Mouse (Mus musculus) embryonic facial prominence, embryonic 14.5 days (tissue): ENCODE results near the gene Zcrb1. TPM values are rescaled to one million over a fixed set of nuclear protein-coding genes. Genes with fewer than 3 reads are reported as not detected.

Source experiments
- ATAC-seq: fragments of 200-750 bp; cut with Nextera tagmentation; 2 replicates; pipeline ENCODE4 v1.8.0; 2017; ENCODE audit warnings: low read depth, moderate number of reproducible peaks, moderate TSS enrichment
- DNase-seq: peaks from one replicate; pipeline ENCODE4 v3.0.0-alpha.2; 2015; ENCODE audit warnings: low spot score
- H3K27ac ChIP-seq: fragments of 300-500 bp; sonication (generic); replicated peaks from 2 replicates; pipeline ENCODE4 v1.5.1; 2014; ENCODE audit warnings: low read depth, mild to moderate bottlenecking, low read length, moderate library complexity
- H3K27me3 ChIP-seq: fragments of 300-500 bp; sonication (generic); replicated peaks from 2 replicates; pipeline ENCODE4 v1.6.1; 2014; ENCODE audit warnings: low read length; ENCODE audit not compliant: control insufficient read depth, insufficient read depth
- H3K36me3 ChIP-seq: fragments of 300-500 bp; sonication (generic); 2 replicates; pipeline ENCODE4 v1.6.1; 2014; ENCODE audit warnings: low read length, mixed read lengths; ENCODE audit not compliant: control insufficient read depth, insufficient read depth
- H3K4me1 ChIP-seq: fragments of 300-500 bp; sonication (generic); 2 replicates; pipeline ENCODE4 v1.6.1; 2014; ENCODE audit warnings: antibody characterized with exemption, low read length; ENCODE audit not compliant: control insufficient read depth, insufficient read depth
- H3K4me2 ChIP-seq: fragments of 300-500 bp; sonication (generic); 2 replicates; pipeline ENCODE4 v1.6.1; 2014; ENCODE audit warnings: low read depth, mild to moderate bottlenecking, low read length, moderate library complexity, mixed read lengths
- H3K4me3 ChIP-seq: fragments of 300-500 bp; sonication (generic); 2 replicates; pipeline ENCODE4 v1.5.1; 2014; ENCODE audit warnings: low read depth, mild to moderate bottlenecking, low read length
- H3K9ac ChIP-seq: fragments of 300-500 bp; sonication (generic); 2 replicates; pipeline ENCODE4 v1.6.1; 2014; ENCODE audit warnings: low read depth, mild to moderate bottlenecking, low read length, moderate library complexity, mixed read lengths
- H3K9me3 ChIP-seq: fragments of 300-500 bp; sonication (generic); 2 replicates; pipeline ENCODE4 v1.6.1; 2016; ENCODE audit warnings: low read length; ENCODE audit not compliant: control insufficient read depth
- WGBS: fragments of 180-500 bp; shearing (Covaris S2); extraction: QIAGEN DNeasy Blood & Tissue Kit; methylation state at CpG from one replicate; pipeline ENCODE4 v1.1.7; 2014; 5-methylcytosine and 5-hydroxymethylcytosine counted together
- polyA plus RNA-seq: library from polyadenylated mRNA; unstranded; fragments of >200 nt; fragmentation: Nextera tagmentation; extraction: Ambion mirVana; gene quantifications from 2 replicates; pipeline ENCODE4 v1.2.1, GENCODE M21; 2014

Gene Zcrb1
- polyA plus RNA-seq, 1 experiment from 2014 or later = 112 TPM

DNA sequence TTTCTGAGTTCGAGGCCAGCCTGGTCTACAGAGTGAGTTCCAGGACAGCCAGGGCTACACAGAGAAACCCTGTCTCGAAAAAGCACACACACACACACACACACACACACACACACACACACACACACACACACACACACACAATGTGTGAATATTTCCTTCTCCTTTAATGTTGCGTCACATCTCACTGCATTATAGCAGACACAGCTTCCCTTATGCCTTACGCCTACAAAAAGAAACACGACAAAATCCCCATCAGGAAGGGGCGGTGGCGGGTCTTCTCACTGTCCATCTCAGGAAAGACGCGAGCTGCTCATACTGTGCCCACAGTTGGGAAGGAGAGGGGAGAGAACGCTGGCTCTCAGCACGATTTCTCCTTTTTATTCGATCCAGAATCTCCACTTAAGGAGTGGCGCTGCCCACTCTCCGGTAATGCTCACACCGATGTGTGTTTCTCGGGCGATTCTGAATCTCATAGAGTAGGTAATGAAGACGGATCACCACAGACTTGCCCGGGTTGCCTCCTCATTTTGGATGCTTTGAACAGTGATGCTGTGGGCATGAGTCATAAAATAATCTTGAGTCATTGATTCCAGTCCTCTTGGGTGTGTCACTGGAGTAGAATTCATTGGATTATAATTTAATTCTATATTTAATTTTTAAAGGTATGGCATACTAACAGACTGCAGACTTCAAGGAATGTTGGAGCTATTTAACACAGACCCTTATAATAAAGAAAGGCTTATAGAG, 39.6 kb downstream of the Zcrb1 start:
- H3K9ac ChIP-seq = no peak overlapping the region
- H3K27me3 ChIP-seq = no peaks in the 10 kb centered on the region
- 93% methylated on average over 18 of the region's 19 CpGs for WGBS
- no peaks in the 10 kb centered on the region for H3K36me3 ChIP-seq
- H3K9me3 ChIP-seq = no peaks in the 10 kb centered on the region
- no peak overlapping the region for H3K4me3 ChIP-seq
- DNase-seq (no peak), ATAC-seq (no peak)
- H3K27ac ChIP-seq = no peak overlapping the region
- no peak overlapping the region for H3K4me2 ChIP-seq
- H3K4me1 ChIP-seq = no peaks in the 10 kb centered on the region

DNA sequence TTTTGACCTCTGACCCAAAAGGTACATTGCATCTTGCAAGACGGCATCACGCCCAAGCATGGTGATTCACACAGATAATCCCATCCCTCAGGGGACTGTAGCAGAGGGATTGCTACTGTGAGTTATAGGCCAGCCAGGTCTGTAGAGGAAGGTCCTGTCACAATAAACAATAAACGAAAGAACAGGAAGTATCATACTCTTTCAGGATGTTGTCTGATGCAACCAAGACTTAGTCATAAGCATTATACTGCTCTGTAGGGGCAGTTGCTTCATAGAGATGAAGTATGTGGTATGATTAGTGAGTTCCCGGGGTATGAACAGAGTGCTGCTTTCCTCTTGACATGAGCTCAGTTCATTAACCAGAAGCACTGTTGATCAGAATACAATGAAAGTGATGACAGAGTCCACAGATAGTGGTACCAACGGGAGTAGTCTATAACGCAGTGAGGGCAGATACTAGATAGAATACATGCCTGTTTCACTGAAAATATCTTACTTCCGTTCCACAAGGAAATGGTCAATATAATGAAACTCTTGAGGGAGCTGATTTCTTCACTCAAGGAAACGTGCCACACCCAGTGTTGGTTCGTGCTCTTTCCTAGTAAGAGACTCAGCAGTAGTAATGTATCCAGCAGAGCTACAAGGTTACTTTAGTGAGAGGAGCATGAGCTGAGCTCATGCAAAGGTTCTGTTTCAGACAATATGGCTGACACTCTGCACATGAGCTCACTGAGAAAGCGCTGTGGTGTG, 57.3 kb downstream of the Zcrb1 start:
- Histone ChIP-seq H3K9me3 (no peaks in the 10 kb centered on the region), H3K27ac (no peak overlapping the region), H3K4me2 (no peak overlapping the region), H3K36me3 (no peaks in the 10 kb centered on the region), H3K4me3 (no peak overlapping the region), H3K9ac (no peak overlapping the region), H3K27me3 (no peaks in the 10 kb centered on the region), H3K4me1 (no peaks in the 10 kb centered on the region)
- WGBS = 83% methylated on average over 10 of the region's 10 CpGs
- DNase-seq (no peak), ATAC-seq (no peak)

- Histone ChIP-seq H3K27ac (peak within 1 kb of the TSS; percentile 93), H3K9me3 (no peaks in the 10 kb centered on the region), H3K4me3 (peak within 1 kb of the TSS; percentile 80), H3K4me1 (no peaks in the 10 kb centered on the region), H3K9ac (peak within 1 kb of the TSS; percentile 80), H3K36me3 (no peaks in the 10 kb centered on the region), H3K4me2 (peak within 1 kb of the TSS; percentile 84), H3K27me3 (no peaks in the 10 kb centered on the region)
- WGBS = under 1% methylated on average over 39 of the region's 73 CpGs
- ATAC-seq (peak; percentile 96), DNase-seq (peak; percentile 94)
Measured at GRCm38 (mm10) chr15:93336925-93337761, 61.0 kb downstream of the Zcrb1 start, which contains the start of gene Yaf2. Gene Yaf2, minus strand, starts transcription at chr15:93336935.

GRCm38 (mm10) chr15:93336658-93336924, 61.5 kb downstream of the Zcrb1 start:
- Histone ChIP-seq H3K4me1 (no peaks in the 10 kb centered on the region), H3K27ac (peak overlapping the region; percentile 93), H3K9ac (peak overlapping the region; percentile 80), H3K9me3 (no peaks in the 10 kb centered on the region), H3K4me3 (peak overlapping the region; percentile 80), H3K4me2 (peak overlapping the region; percentile 84), H3K27me3 (no peaks in the 10 kb centered on the region), H3K36me3 (no peaks in the 10 kb centered on the region)
- WGBS = no CpG with 5 or more reads among the region's 52 CpGs
- no peak for DNase-seq
- ATAC-seq = no peak

Other genes starting within 250 kb of the Zcrb1 start
- gene Gxylt1, start 123.2 kb downstream of the Zcrb1 start, polyA plus RNA-seq = 14.6 and 15.1 TPM in 2 replicates
- gene Yaf2, start 61.4 kb downstream of the Zcrb1 start, polyA plus RNA-seq = 65.8 and 68.7 TPM in 2 replicates
- 21.6 and 26.2 TPM in 2 replicates for gene Pphln1, start within 50 bp of the Zcrb1 start, polyA plus RNA-seq
- gene Prickle1, start 197.6 kb upstream of the Zcrb1 start, polyA plus RNA-seq = 35.7 and 43.5 TPM in 2 replicates